Mouse (Mus musculus) MEL (cell line): ENCODE data around the gene Stra6l. TPM values are rescaled to one million over a fixed set of nuclear protein-coding genes. Genes with fewer than 3 reads are reported as not detected.

Source experiments
- DNase-seq: peaks from one replicate; pipeline ENCODE4 v3.0.0; 2011; ENCODE audit warnings: low read depth, low spot score
- H3K27ac ChIP-seq: 2 replicates; pipeline ENCODE4 v1.5.1; 2012; ENCODE audit warnings: low read depth, mild to moderate bottlenecking, control low read depth, low read length, moderate library complexity; ENCODE audit not compliant: control insufficient read depth
- H3K27me3 ChIP-seq, 2 experiments: fragments of 150-350 bp in 1 of 2; sonication (generic) in 1 of 2; 2 replicates each; pipeline ENCODE4 v1.6.1; 2012; ENCODE audit warnings: low read length in 2 of 2, mild to moderate bottlenecking in 2 of 2, improper control_type of control experiment in 1 of 2, moderate library complexity in 1 of 2; ENCODE audit not compliant: insufficient read depth in 2 of 2, control insufficient read depth in 1 of 2
- H3K36me3 ChIP-seq, 2 experiments: 2 replicates each; pipeline ENCODE4 v1.6.1; 2012 to 2014; ENCODE audit warnings: low read length in 2 of 2, improper control_type of control experiment in 1 of 2, inconsistent platforms in 1 of 2, mild to moderate bottlenecking in 1 of 2; ENCODE audit not compliant: insufficient read depth in 2 of 2, control insufficient read depth in 1 of 2
- H3K4me1 ChIP-seq, 2 experiments: fragments of 150-350 bp in 1 of 2; sonication (generic) in 1 of 2; 2 replicates each; pipeline ENCODE4 v1.6.1; 2012; ENCODE audit warnings: low read length in 2 of 2, improper control_type of control experiment in 1 of 2, mild to moderate bottlenecking in 1 of 2; ENCODE audit not compliant: insufficient read depth in 2 of 2, control insufficient read depth in 1 of 2
- H3K4me3 ChIP-seq, 2 experiments: fragments of 150-350 bp in 1 of 2; sonication (generic) in 1 of 2; 2 replicates each; pipeline ENCODE4 v1.5.1; 2012; ENCODE audit warnings: low read depth in 2 of 2, low read length in 2 of 2, mild to moderate bottlenecking in 2 of 2, moderate library complexity in 2 of 2, control low read depth in 1 of 2, improper control_type of control experiment in 1 of 2; ENCODE audit not compliant: control insufficient read depth in 1 of 2, insufficient read depth in 1 of 2
- H3K79me2 ChIP-seq: 2 replicates; pipeline ENCODE4 v1.6.1; 2012; ENCODE audit warnings: mild to moderate bottlenecking, low read length, moderate library complexity; ENCODE audit not compliant: control insufficient read depth, poor library complexity, insufficient read depth
- H3K9ac ChIP-seq: 2 replicates; pipeline ENCODE4 v1.6.1; 2012; ENCODE audit warnings: low read depth, mild to moderate bottlenecking, control low read depth, low read length, moderate library complexity; ENCODE audit not compliant: control insufficient read depth, poor library complexity, severe bottlenecking
- H3K9me3 ChIP-seq: fragments of 150-350 bp; sonication (generic); replicated peaks from 2 replicates; pipeline ENCODE4 v1.6.1; 2012; ENCODE audit warnings: mild to moderate bottlenecking, low read length, improper control_type of control experiment, moderate library complexity; ENCODE audit not compliant: insufficient read depth
- BHLHE40 ChIP-seq: IDR thresholded peaks from 2 replicates; pipeline ENCODE4 v1.6.1; 2012; ENCODE audit warnings: low read depth, mild to moderate bottlenecking, inconsistent platforms, low read length, improper control_type of control experiment, borderline replicate concordance
- CTCF ChIP-seq, 3 experiments: IDR thresholded peaks in 2 of 3; conservative IDR thresholded peaks in 1 of 3; 2 replicates each; pipeline ENCODE4 v1.5.1; 2011 to 2012; ENCODE audit warnings: low read length in 3 of 3, low read depth in 2 of 3, mild to moderate bottlenecking in 2 of 3, improper control_type of control experiment in 1 of 3, inconsistent platforms in 1 of 3, mixed read lengths in 1 of 3, moderate library complexity in 1 of 3; ENCODE audit not compliant: control insufficient read depth in 1 of 3, insufficient read depth in 1 of 3, poor library complexity in 1 of 3, severe bottlenecking in 1 of 3
- ELF1 ChIP-seq: IDR thresholded peaks from 2 replicates; pipeline ENCODE4 v1.6.1; 2014; ENCODE audit warnings: low read depth, mild to moderate bottlenecking, inconsistent platforms, low read length, improper control_type of control experiment, moderate library complexity
- GATA1 ChIP-seq: IDR thresholded peaks from 2 replicates; pipeline ENCODE4 v1.6.1; 2011; ENCODE audit warnings: low read depth, low read length, improper control_type of control experiment
- HCFC1 ChIP-seq: IDR thresholded peaks from 2 replicates; pipeline ENCODE4 v1.6.1; 2012; ENCODE audit warnings: low read depth, mild to moderate bottlenecking, inconsistent platforms, low read length, improper control_type of control experiment, moderate library complexity
- MAX ChIP-seq: IDR thresholded peaks from 2 replicates; pipeline ENCODE4 v1.6.1; 2011; ENCODE audit warnings: low read length, improper control_type of control experiment
- MYC ChIP-seq: IDR thresholded peaks from 2 replicates; pipeline ENCODE4 v1.6.1; 2011; ENCODE audit warnings: low read depth, mild to moderate bottlenecking, low read length, improper control_type of control experiment, moderate library complexity
- POLR2AphosphoS5 ChIP-seq: IDR thresholded peaks from 2 replicates; pipeline ENCODE4 v1.6.1; 2012; ENCODE audit warnings: low read depth, borderline replicate concordance, mild to moderate bottlenecking, inconsistent platforms, low read length, moderate library complexity, mixed read lengths
- RAD21 ChIP-seq: IDR thresholded peaks from 2 replicates; pipeline ENCODE4 v1.6.1; 2011; ENCODE audit warnings: mild to moderate bottlenecking, low read depth, low read length, improper control_type of control experiment
- SMC3 ChIP-seq: IDR thresholded peaks from 2 replicates; pipeline ENCODE4 v1.6.1; 2011; ENCODE audit warnings: low read depth, low read length, improper control_type of control experiment
- TBP ChIP-seq: IDR thresholded peaks from 2 replicates; pipeline ENCODE4 v1.8.0; 2011; ENCODE audit warnings: low read depth, low read length, improper control_type of control experiment
- USF1 ChIP-seq: IDR thresholded peaks from 2 replicates; pipeline ENCODE4 v1.6.1; 2014; ENCODE audit warnings: low read depth, mild to moderate bottlenecking, inconsistent platforms, low read length, improper control_type of control experiment, moderate library complexity
- polyA plus RNA-seq, 2 experiments: library from polyadenylated mRNA; stranded (reverse) in 1 of 2; unstranded in 1 of 2; fragments of >175 nt in 1 of 2; fragments of >200 nt in 1 of 2; gene quantifications; 2 replicates each; pipeline versions ENCODE4 v1.2.1 to v1.2.4; 2012; ENCODE audit warnings: low replicate concordance in 2 of 2, low read depth in 1 of 2; ENCODE audit not compliant: insufficient read length in 2 of 2, insufficient read depth in 1 of 2, missing spikeins in 1 of 2
- total RNA-seq: library from RNA; depleted of rRNA; stranded (reverse); fragments of 300-350 nt; gene quantifications from 2 replicates; pipeline ENCODE4 v1.2.3, GENCODE M21; 2012

Stra6l gene
- total and polyA plus RNA-seq, 3 experiments, result not detected

GRCm38 (mm10) chr4:45872147-45872546, 23.7 kb downstream of the Stra6l start:
- DNase-seq, result no peak
- H3K27me3 ChIP-seq, result peaks cover 5 to 7% of the 10 kb centered on the region in 2 experiments; a peak in 3 of 4 replicates
- no peaks in the 10 kb centered on the region; a peak in 1 of 4 replicates for H3K4me1 ChIP-seq
- TF ChIP-seq USF1, result peak; percentile 50
- TF ChIP-seq BHLHE40, result no peak
- peak; percentile 43; the same call in 1 of the 2 replicates for TF ChIP-seq HCFC1
- TF ChIP-seq, all 39 proteins: peak for 2
- Histone ChIP-seq H3K79me2 (no peaks in the 10 kb centered on the region), H3K4me3 (no peak overlapping the region), H3K36me3 (no peaks in the 10 kb centered on the region), H3K9ac (no peak overlapping the region), H3K27ac (no peak overlapping the region), H3K9me3 (no peaks in the 10 kb centered on the region)

GRCm38 (mm10) chr4:45878929-45879328, 30.5 kb downstream of the Stra6l start:
- H3K4me3 ChIP-seq, result no peak overlapping the region
- H3K4me1 ChIP-seq, result peaks cover 0 to 11% of the 10 kb centered on the region in 2 experiments; a peak in 2 of 4 replicates
- TF ChIP-seq SMC3, result peak; percentile 67
- TF ChIP-seq POLR2AphosphoS5, result no peak
- peak; percentile 65 to 81 (median 78) for TF ChIP-seq CTCF (IDR thresholded peaks at IDR 0.05 in 2 of 3, conservative IDR thresholded peaks at IDR 0.05 in 1 of 3; ENCODE audit: control insufficient read depth in 1 of 3, insufficient read depth in 1 of 3, low read depth in 2 of 3, low read length in 3 of 3, poor library complexity in 1 of 3, severe bottlenecking in 1 of 3)
- TF ChIP-seq RAD21, result peak; percentile 40
- H3K9me3 ChIP-seq, result no peaks in the 10 kb centered on the region
- peak; percentile 69 for DNase-seq
- H3K9ac ChIP-seq, result no peak overlapping the region
- H3K79me2 ChIP-seq, result no peaks in the 10 kb centered on the region
- no peak overlapping the region for H3K27ac ChIP-seq
- peaks cover 0 to 4% of the 10 kb centered on the region in 2 experiments; a peak in 1 of 4 replicates for H3K36me3 ChIP-seq
- H3K27me3 ChIP-seq, result peaks cover 0 to 5% of the 10 kb centered on the region in 2 experiments; a peak in 2 of 4 replicates

DNA sequence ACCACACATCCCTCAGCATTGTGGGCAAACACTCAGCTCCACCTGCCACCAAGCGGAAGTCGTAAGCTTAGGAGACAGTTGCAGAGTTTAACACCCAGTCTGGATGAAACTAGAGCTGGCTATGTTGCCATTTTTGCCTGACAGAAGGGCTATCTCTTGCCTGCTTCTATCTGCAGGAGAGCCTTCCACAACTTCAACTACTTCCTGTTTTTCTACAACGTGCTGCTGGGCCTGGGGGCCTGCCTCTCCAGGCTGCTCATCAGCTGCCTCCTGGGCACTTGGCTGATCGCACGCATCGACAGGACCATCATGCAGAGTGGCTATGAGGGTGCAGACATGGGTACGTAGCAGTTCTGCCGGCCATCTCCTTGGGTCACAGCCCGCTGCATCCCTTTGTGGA, 34.1 kb downstream of the Stra6l start:
- Histone ChIP-seq H3K4me3 (no peak overlapping the region), H3K79me2 (no peaks in the 10 kb centered on the region), H3K27ac (no peak overlapping the region), H3K27me3 (peaks cover 0 to 3% of the 10 kb centered on the region in 2 experiments; a peak in 2 of 4 replicates), H3K4me1 (peaks cover 0 to 11% of the 10 kb centered on the region in 2 experiments; a peak in 2 of 4 replicates), H3K36me3 (peaks cover 0 to 4% of the 10 kb centered on the region in 2 experiments; a peak in 1 of 4 replicates), H3K9me3 (no peaks in the 10 kb centered on the region), H3K9ac (no peak overlapping the region)
- TF ChIP-seq GATA1 (peak; percentile 15; the same call in 1 of the 2 replicates), USF1 (no peak), MAX (peak; percentile 52; the same call in 1 of the 2 replicates), ELF1 (0 out of 2 replicates have a peak, but pooled peaks have one; percentile 18), MYC (0 out of 2 replicates have a peak, but pooled peaks have one; percentile 37), TBP (0 out of 2 replicates have a peak, but pooled peaks have one; percentile 25)
- DNase-seq, result peak; percentile 69
